Mouse (Mus musculus) kidney, postnatal 0 days (tissue): ENCODE results near the gene AI987944. TPM values are rescaled to one million over a fixed set of nuclear protein-coding genes. Genes with fewer than 3 reads are reported as not detected.

Experiments used
- ATAC-seq: fragments of 200-750 bp; cut with Nextera tagmentation; replicated peaks from 2 replicates; pipeline ENCODE4 v1.8.0; 2017; ENCODE audit warnings: low read depth, moderate number of reproducible peaks, moderate TSS enrichment, moderate library complexity; ENCODE audit not compliant: low FRiP score
- DNase-seq: peaks from one replicate; pipeline ENCODE4 v3.0.0-alpha.2; 2016; ENCODE audit warnings: low spot score
- H3K27ac ChIP-seq: fragments of 300-500 bp; sonication (generic); 2 replicates; pipeline ENCODE4 v1.5.1; 2014; ENCODE audit warnings: mild to moderate bottlenecking
- H3K27me3 ChIP-seq: fragments of 300-500 bp; sonication (generic); 2 replicates; pipeline ENCODE4 v1.6.1; 2014; ENCODE audit warnings: low read length, mixed read lengths; ENCODE audit not compliant: insufficient read depth
- H3K36me3 ChIP-seq: fragments of 300-500 bp; sonication (generic); 2 replicates; pipeline ENCODE4 v1.6.1; 2014; ENCODE audit warnings: low read length, mixed read lengths; ENCODE audit not compliant: insufficient read depth
- H3K4me1 ChIP-seq: fragments of 300-500 bp; sonication (generic); replicated peaks from 2 replicates; pipeline ENCODE4 v1.6.1; 2014; ENCODE audit warnings: antibody characterized with exemption, low read length, mixed read lengths; ENCODE audit not compliant: insufficient read depth
- H3K4me2 ChIP-seq: fragments of 300-500 bp; sonication (generic); 2 replicates; pipeline ENCODE4 v1.6.1; 2014; ENCODE audit warnings: mild to moderate bottlenecking, low read length, moderate library complexity, mixed read lengths
- H3K4me3 ChIP-seq: fragments of 300-500 bp; sonication (generic); replicated peaks from 2 replicates; pipeline ENCODE4 v1.5.1; 2014; ENCODE audit warnings: low read depth, low read length
- H3K9ac ChIP-seq: fragments of 300-500 bp; sonication (generic); 2 replicates; pipeline ENCODE4 v1.6.1; 2014; ENCODE audit warnings: low read depth, low read length
- H3K9me3 ChIP-seq: fragments of 300-500 bp; sonication (generic); replicated peaks from 2 replicates; pipeline ENCODE4 v1.6.1; 2016; ENCODE audit warnings: low read length, inconsistent platforms, mixed read lengths
- CTCF ChIP-seq: IDR thresholded peaks from 2 replicates; pipeline ENCODE4 v1.5.1; 2016; ENCODE audit warnings: antibody characterized with exemption, low read depth, mild to moderate bottlenecking, moderate library complexity
- WGBS: fragments of 180-500 bp; shearing (Covaris S2); extraction: QIAGEN DNeasy Blood & Tissue Kit; methylation state at CpG from one replicate; pipeline ENCODE4 v1.1.7; 2014; 5-methylcytosine and 5-hydroxymethylcytosine counted together
- polyA plus RNA-seq: library from polyadenylated mRNA; unstranded; fragments of >200 nt; fragmentation: Nextera tagmentation; extraction: Ambion mirVana; gene quantifications from 2 replicates; pipeline ENCODE4 v1.2.1, GENCODE M21; 2015

AI987944 gene
- polyA plus RNA-seq = 14.8 and 16.5 TPM in 2 replicates

DNA sequence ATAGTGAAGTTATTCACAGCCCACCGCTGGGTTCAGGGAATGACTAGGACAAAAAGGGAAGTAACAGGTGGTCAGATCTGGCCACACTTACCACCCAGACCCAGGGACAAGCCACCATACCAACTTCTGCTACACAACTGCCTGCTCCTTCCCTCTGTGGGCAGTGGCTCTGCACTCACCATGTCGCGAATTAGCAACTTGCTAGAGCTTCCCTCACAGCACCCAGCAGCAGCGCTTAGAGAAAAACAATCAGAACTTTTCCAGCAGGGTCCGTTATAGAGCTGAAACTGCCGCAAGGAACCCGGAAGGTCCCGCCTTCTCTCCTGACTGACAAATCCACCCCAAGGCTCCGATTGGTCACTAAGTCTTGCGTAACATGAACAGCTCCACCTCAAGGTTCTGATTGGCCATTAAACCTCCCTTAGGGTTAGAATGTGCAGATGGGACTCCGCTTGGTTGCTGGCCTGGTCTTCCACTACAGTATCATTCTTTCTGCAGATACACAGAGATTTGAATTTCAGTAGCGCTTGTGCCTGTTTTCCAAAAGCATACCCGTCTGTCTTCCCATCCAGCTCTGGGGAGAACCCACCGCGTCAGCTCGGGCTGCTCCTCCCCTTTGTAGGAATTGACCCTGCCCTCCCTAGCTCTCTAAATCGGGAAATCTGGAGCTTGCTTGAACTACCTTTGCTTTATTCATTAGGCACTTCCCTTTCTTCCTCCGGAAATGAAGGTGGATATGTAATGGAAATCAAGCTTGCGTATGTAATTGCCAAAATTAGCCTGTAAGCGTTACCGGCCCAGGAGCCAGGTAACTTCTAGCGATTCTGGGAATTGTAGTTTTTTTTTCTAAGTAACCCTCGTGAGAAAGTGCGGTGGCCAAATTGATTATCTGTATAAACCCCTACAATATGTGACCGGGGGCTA lies at the start of gene AI987944:
AI987944 (minus strand) TSS at position 332 of the 924 bp plus-strand sequence.
- Histone ChIP-seq H3K9me3 (no peaks in the 10 kb centered on the region), H3K4me3 (peak within 1 kb of the TSS; percentile 63), H3K4me1 (no peaks in the 10 kb centered on the region), H3K27me3 (no peaks in the 10 kb centered on the region), H3K27ac (peak within 1 kb of the TSS; percentile 67; the same call in 1 of the 2 replicates), H3K4me2 (peak within 1 kb of the TSS; percentile 66), H3K9ac (peak within 1 kb of the TSS; percentile 55; the same call in 1 of the 2 replicates), H3K36me3 (no peaks in the 10 kb centered on the region)
- DNase-seq = peak; percentile 98
- TF ChIP-seq CTCF = no peak; the same call in 1 of the 2 replicates
- under 1% methylated on average over 25 of the region's 25 CpGs for WGBS
- peak; percentile 100 for ATAC-seq

DNA sequence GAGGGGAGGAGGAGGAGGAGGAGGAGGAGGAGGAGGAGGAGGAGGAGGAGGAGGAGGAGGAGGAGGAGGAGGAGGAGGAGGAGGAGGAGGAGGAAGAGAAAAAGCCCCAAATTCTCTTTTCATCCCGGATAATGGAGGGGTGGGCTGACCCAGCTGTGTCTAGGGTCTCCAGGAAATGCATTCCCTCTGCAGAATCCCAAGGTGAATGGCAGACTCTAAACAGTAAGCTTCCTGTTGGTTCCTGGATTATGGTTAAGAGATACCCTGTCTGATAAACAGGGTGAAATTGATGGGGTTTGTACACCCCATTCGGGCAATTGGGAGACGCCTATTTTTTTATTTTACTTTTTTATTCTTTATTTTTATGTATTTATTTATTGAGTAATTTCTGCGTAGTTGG lies 951 bp upstream of the AI987944 start:
- no peak for DNase-seq
- H3K9ac ChIP-seq = no peak overlapping the region
- no peaks in the 10 kb centered on the region for H3K27me3 ChIP-seq
- H3K4me3 ChIP-seq = no peak overlapping the region
- TF ChIP-seq CTCF = no peak
- no peak overlapping the region for H3K27ac ChIP-seq
- H3K36me3 ChIP-seq = no peaks in the 10 kb centered on the region
- H3K4me2 ChIP-seq = no peak overlapping the region
- H3K9me3 ChIP-seq = no peaks in the 10 kb centered on the region
- H3K4me1 ChIP-seq = no peaks in the 10 kb centered on the region
- WGBS = 76% methylated on average over 4 of the region's 4 CpGs
- ATAC-seq = no peak

Other genes starting within 250 kb of the AI987944 start
- not detected in 2 replicates for gene Gm5592, start 239.5 kb downstream of the AI987944 start, polyA plus RNA-seq
- 0.12 and 0.17 TPM in 2 replicates for gene Vmn2r57, start 55.3 kb upstream of the AI987944 start, polyA plus RNA-seq
- gene Gm20449, start 106.0 kb upstream of the AI987944 start, polyA plus RNA-seq = not detected in 2 replicates
- 12.3 and 12.4 TPM in 2 replicates for gene AW146154, start 106.5 kb upstream of the AI987944 start, polyA plus RNA-seq
- gene Gm6871, start 180.3 kb upstream of the AI987944 start, polyA plus RNA-seq = 0.09 and 0.30 TPM in 2 replicates
- gene 2610021A01Rik, start 205.9 kb upstream of the AI987944 start, polyA plus RNA-seq = 10.0 and 10.1 TPM in 2 replicates
- 11.2 and 11.7 TPM in 2 replicates for gene Zfp788, start 239.8 kb upstream of the AI987944 start, polyA plus RNA-seq